Mouse (Mus musculus): ENCODE data around the gene BC003965. TPM values are rescaled to one million over a fixed set of nuclear protein-coding genes. Genes with fewer than 3 reads are reported as not detected.

The BC003965 gene
- polyA plus RNA-seq, 1 experiment: 6.3 TPM

DNA sequence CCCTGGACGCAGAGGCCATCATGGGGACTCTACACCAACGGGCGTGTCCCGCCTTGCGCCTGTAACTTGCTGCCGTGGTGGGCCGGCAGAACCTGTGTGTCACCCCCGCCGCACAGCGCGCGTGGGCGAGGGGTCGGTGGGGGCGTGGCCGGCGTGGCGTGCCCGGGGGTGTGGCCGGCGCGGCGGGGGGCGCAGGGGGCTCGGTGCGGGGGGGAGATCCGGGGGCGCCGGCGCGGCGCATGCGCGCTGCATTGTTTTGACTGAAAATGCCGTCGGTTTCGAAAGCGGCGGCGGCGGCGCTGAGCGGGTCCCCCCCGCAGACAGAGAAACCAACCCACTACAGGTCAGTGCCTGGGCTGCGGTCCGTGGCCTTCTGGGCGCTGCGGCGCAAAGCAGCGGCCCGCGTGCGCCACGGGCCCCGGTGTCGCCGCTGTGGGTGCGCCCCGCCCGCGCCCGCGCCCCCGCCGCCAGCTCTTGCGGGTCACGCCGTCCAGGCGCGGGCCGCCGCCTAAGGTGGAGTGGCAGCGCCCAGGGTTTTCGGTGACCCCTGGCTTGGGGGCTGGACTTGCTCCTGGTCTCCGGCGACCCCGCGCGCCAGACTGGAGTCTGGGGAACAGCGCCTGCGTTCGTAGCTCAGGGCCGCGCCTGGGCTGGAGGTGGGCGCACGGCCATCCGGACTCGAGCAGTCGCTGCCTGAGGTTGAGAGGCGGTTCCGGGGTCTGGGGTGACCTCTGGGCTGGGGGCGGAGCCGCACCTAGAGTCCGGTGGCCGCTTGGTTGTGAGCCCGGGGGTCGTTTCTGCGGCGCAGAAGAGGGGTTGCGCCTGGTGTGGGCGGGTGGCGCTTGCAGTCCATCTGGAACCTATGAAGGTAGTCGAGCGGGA, 4.0 kb downstream of the BC003965 start, which contains the start of gene Unkl:
Unkl (plus strand) TSS at position 248 of the 882 bp plus-strand sequence.
- WGBS: under 1% methylated on average over 103 of the region's 104 CpGs
- Histone ChIP-seq H3K27me3 (ENCODE audit: control insufficient read depth, insufficient read depth, low read length) (no peaks in the 10 kb centered on the region), H3K27ac (ENCODE audit: insufficient read depth, low read depth, low read length) (peak within 1 kb of the TSS; percentile 12; the same call in 1 of the 2 replicates), H3K36me3 (ENCODE audit: control insufficient read depth, insufficient read depth, low read length) (peaks cover 3% of the 10 kb centered on the region; the same call in 1 of the 2 replicates), H3K4me3 (ENCODE audit: low read depth, low read length) (peak within 1 kb of the TSS; percentile 90), H3K4me1 (ENCODE audit: control insufficient read depth, insufficient read depth, insufficient read length, low read length) (peaks cover 7% of the 10 kb centered on the region)
- TF ChIP-seq CTCF (IDR thresholded peaks at IDR 0.05; ENCODE audit: extremely low read depth, insufficient read length, insufficient replicate concordance, low read depth, low read length): no peak
- TF ChIP-seq POLR2A (IDR thresholded peaks at IDR 0.05; ENCODE audit: low read depth, low read length): no peak

DNA sequence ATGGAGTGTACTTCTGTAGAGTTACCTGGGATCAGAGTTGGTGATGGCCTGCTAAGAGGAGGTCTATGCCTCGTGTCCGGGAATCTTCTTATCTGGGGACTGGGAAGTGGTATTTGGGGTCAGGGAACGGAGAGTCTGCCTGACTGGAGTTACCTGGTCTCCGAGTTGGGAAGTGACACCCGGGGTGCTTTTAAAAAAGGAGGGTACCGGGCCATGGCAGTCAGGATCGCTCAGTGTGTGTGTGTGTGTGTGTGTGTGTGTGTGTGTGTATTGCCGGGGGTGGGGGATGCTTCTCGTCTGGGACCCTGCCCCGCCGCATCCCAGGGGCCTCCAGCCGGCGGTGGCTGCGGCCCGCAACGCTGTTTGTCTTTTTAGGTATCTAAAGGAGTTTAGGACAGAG, 4.7 kb downstream of the BC003965 start:
- H3K27ac ChIP-seq (ENCODE audit: insufficient read depth, low read depth, low read length): no peak overlapping the region
- WGBS: 3% methylated on average over 16 of the region's 16 CpGs
- peak overlapping the region; percentile 90 for H3K4me3 ChIP-seq (ENCODE audit: low read depth, low read length)
- TF ChIP-seq POLR2A (IDR thresholded peaks at IDR 0.05; ENCODE audit: low read depth, low read length): no peak
- no peak for TF ChIP-seq CTCF (IDR thresholded peaks at IDR 0.05; ENCODE audit: extremely low read depth, insufficient read length, insufficient replicate concordance, low read depth, low read length)
- H3K36me3 ChIP-seq (ENCODE audit: control insufficient read depth, insufficient read depth, low read length): peaks cover 5% of the 10 kb centered on the region; the same call in 1 of the 2 replicates
- no peaks in the 10 kb centered on the region for H3K27me3 ChIP-seq (ENCODE audit: control insufficient read depth, insufficient read depth, low read length)
- peaks cover 7% of the 10 kb centered on the region for H3K4me1 ChIP-seq (ENCODE audit: control insufficient read depth, insufficient read depth, insufficient read length, low read length)

DNA sequence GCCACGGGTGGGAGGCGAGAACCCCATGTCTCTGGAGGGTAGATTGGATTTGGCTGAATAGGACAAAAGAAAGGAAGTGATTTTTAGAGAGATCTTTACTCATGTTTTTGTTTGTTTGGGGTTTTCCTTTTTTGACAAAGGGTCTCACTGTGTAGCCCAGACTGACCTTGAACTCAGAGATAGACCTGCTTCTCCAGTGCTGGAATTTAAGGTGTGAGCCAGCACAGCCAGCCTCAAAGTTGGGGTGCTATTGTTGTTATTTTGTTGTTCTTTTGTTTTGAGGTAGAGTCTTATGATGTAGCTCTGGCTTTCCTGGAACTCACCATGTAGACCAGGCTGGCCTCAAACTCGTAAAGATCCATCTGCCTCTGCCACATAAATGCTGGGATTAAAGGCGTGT, 18.0 kb downstream of the BC003965 start:
- no peak overlapping the region for H3K4me3 ChIP-seq (ENCODE audit: low read depth, low read length)
- no peak overlapping the region for H3K27ac ChIP-seq (ENCODE audit: insufficient read depth, low read depth, low read length)
- WGBS: 84% methylated on average over 4 of the region's 4 CpGs
- H3K27me3 ChIP-seq (ENCODE audit: control insufficient read depth, insufficient read depth, low read length): no peaks in the 10 kb centered on the region
- H3K36me3 ChIP-seq (ENCODE audit: control insufficient read depth, insufficient read depth, low read length): peaks cover 47% of the 10 kb centered on the region
- TF ChIP-seq POLR2A (IDR thresholded peaks at IDR 0.05; ENCODE audit: low read depth, low read length): no peak
- TF ChIP-seq CTCF (IDR thresholded peaks at IDR 0.05; ENCODE audit: extremely low read depth, insufficient read length, insufficient replicate concordance, low read depth, low read length): no peak
- H3K4me1 ChIP-seq (ENCODE audit: control insufficient read depth, insufficient read depth, insufficient read length, low read length): no peaks in the 10 kb centered on the region

DNA sequence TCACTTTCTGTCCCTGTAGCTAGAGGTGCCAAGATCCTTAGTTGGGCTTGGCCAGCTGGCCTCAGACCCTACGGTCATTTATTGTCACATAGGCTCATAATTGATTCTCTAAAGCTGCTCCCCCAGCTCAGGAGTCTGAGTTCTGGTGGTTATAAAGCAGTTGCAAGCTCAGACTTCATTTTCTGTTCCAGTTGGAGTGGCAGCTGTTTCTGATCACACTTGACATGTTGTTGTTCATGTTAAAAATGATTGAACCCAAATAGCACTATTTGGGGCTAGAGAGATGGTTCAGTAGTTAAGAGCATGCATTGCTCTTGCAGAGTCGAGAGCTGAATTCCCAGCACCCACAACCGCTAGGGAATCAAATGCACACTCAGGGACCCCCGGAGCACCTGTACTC, 25.7 kb downstream of the BC003965 start:
- no peaks in the 10 kb centered on the region for H3K4me1 ChIP-seq (ENCODE audit: control insufficient read depth, insufficient read depth, insufficient read length, low read length)
- no peak overlapping the region for H3K27ac ChIP-seq (ENCODE audit: insufficient read depth, low read depth, low read length)
- 89% methylated on average over 4 of the region's 4 CpGs for WGBS
- no peak overlapping the region for H3K4me3 ChIP-seq (ENCODE audit: low read depth, low read length)
- peaks cover 45% of the 10 kb centered on the region for H3K36me3 ChIP-seq (ENCODE audit: control insufficient read depth, insufficient read depth, low read length)
- no peaks in the 10 kb centered on the region for H3K27me3 ChIP-seq (ENCODE audit: control insufficient read depth, insufficient read depth, low read length)
- no peak for TF ChIP-seq POLR2A (IDR thresholded peaks at IDR 0.05; ENCODE audit: low read depth, low read length)
- no peak for TF ChIP-seq CTCF (IDR thresholded peaks at IDR 0.05; ENCODE audit: extremely low read depth, insufficient read length, insufficient replicate concordance, low read depth, low read length)

DNA sequence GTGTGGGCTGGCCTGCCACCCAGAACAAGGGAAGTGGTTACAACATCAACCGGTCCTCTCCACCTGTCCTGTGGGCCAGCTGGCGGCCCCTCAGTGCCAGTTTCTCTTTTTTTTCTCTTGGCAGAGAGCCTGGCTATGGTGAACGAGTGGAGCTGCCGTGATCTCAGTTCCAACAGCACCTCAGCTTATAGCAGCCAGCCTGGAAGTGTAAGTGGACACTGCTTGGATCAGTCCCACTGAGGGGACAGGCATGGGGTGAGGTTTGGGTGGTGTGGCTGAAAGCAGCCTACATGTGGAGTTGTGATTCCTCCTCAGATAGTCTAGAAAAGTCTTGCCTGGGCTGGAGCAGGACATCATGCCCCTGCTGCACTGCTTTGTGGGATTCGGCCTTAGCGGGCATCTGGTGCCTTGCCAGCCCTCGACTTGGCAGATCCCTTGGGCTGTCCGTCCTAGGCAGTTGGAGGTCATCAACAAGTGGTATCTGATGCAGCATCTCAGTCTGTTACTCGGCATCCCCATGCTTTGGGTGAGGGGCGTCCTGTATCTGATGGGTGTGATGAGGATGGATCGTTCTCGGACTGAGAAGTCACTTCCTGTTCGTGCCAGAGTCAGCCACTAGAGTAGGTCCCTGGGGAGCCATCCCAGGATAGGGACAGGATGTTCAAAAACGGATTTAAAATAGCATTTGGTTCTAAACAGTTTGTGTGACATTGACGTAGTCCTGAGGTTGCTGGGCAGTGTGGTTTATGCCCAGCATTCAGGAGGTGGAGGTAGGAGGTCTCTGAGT, 26.5 kb downstream of the BC003965 start:
- peaks cover 41% of the 10 kb centered on the region for H3K36me3 ChIP-seq (ENCODE audit: control insufficient read depth, insufficient read depth, low read length)
- H3K4me3 ChIP-seq (ENCODE audit: low read depth, low read length): no peak overlapping the region
- no peak overlapping the region for H3K27ac ChIP-seq (ENCODE audit: insufficient read depth, low read depth, low read length)
- TF ChIP-seq CTCF (IDR thresholded peaks at IDR 0.05; ENCODE audit: extremely low read depth, insufficient read length, insufficient replicate concordance, low read depth, low read length): no peak
- TF ChIP-seq POLR2A (IDR thresholded peaks at IDR 0.05; ENCODE audit: low read depth, low read length): no peak
- no peaks in the 10 kb centered on the region for H3K4me1 ChIP-seq (ENCODE audit: control insufficient read depth, insufficient read depth, insufficient read length, low read length)
- WGBS: 78% methylated on average over 15 of the region's 15 CpGs
- H3K27me3 ChIP-seq (ENCODE audit: control insufficient read depth, insufficient read depth, low read length): no peaks in the 10 kb centered on the region

DNA sequence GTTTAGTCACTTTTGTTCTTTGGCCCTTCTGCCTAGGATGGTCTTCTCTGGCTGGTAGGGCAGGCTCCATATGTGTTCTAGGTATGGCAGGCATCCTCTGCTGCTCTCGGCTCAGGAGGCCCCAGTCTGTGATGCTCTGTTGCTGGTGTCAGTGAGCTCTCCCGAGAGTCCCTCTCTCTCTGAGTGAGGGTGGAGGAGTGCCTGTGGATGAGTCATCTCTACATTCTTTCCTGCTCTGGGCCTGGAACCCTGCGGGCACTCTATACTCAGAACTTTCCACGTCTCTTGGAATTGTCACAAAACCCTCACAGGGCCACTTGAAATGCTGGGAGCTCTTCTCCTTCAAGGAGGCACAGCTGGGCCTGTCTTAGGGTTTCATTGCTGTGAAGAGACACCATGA, 27.4 kb downstream of the BC003965 start:
- H3K27ac ChIP-seq (ENCODE audit: insufficient read depth, low read depth, low read length): no peak overlapping the region
- H3K27me3 ChIP-seq (ENCODE audit: control insufficient read depth, insufficient read depth, low read length): no peaks in the 10 kb centered on the region
- no peak overlapping the region for H3K4me3 ChIP-seq (ENCODE audit: low read depth, low read length)
- H3K4me1 ChIP-seq (ENCODE audit: control insufficient read depth, insufficient read depth, insufficient read length, low read length): no peaks in the 10 kb centered on the region
- 75% methylated on average over 4 of the region's 4 CpGs for WGBS
- TF ChIP-seq POLR2A (IDR thresholded peaks at IDR 0.05; ENCODE audit: low read depth, low read length): no peak
- TF ChIP-seq CTCF (IDR thresholded peaks at IDR 0.05; ENCODE audit: extremely low read depth, insufficient read length, insufficient replicate concordance, low read depth, low read length): no peak
- peaks cover 38% of the 10 kb centered on the region for H3K36me3 ChIP-seq (ENCODE audit: control insufficient read depth, insufficient read depth, low read length)

DNA sequence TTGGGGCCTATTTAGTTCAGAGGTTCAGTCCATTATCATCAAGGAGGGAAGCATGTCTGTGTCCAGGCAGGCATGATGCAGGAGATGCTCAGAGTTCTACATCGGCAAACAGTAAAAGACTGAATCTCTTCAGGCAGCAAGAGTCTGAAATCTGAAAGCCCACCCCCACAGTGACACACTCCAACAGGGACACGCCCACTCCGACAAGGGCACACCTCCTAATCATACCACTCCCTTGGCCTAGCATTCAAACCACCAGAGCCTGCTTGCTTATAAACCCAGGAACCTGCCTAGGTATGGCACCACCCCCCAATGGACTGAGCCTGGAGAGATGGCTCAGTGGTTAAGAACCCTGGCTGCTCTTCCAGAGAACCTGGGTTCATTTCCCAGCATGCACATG, 31.1 kb downstream of the BC003965 start:
- no peaks in the 10 kb centered on the region for H3K4me1 ChIP-seq (ENCODE audit: control insufficient read depth, insufficient read depth, insufficient read length, low read length)
- H3K4me3 ChIP-seq (ENCODE audit: low read depth, low read length): no peak overlapping the region
- no peak for TF ChIP-seq CTCF (IDR thresholded peaks at IDR 0.05; ENCODE audit: extremely low read depth, insufficient read length, insufficient replicate concordance, low read depth, low read length)
- no peak overlapping the region for H3K27ac ChIP-seq (ENCODE audit: insufficient read depth, low read depth, low read length)
- no peaks in the 10 kb centered on the region for H3K27me3 ChIP-seq (ENCODE audit: control insufficient read depth, insufficient read depth, low read length)
- peaks cover 20% of the 10 kb centered on the region for H3K36me3 ChIP-seq (ENCODE audit: control insufficient read depth, insufficient read depth, low read length)
- WGBS: 90% methylated on average over 3 of the region's 3 CpGs
